Mouse (Mus musculus) brain, embryonic 14.5 days (tissue): ENCODE measurements around the gene Tctex1d4.

Experiments used
- CTCF ChIP-seq: fragments of 200-500 bp; IDR thresholded peaks from 2 replicates; pipeline ENCODE4 v1.5.1; 2012; ENCODE audit warnings: inconsistent platforms, mild to moderate bottlenecking, moderate library complexity, borderline replicate concordance; ENCODE audit not compliant: insufficient read depth, insufficient read length; ENCODE audit errors: extremely low read depth
- POLR2A ChIP-seq: fragments of 200-500 bp; IDR thresholded peaks from 2 replicates; pipeline ENCODE4 v1.6.1; 2012; ENCODE audit warnings: mild to moderate bottlenecking, inconsistent platforms, borderline replicate concordance; ENCODE audit not compliant: poor library complexity, insufficient read depth, insufficient read length, severe bottlenecking; ENCODE audit errors: extremely low read depth

- TF ChIP-seq CTCF (no peak), POLR2A (no peak)
Measured at GRCm38 (mm10) chr4:117151416-117151815, 24.8 kb downstream of the Tctex1d4 start.
